Mouse (Mus musculus): ENCODE data around the gene 9530003J23Rik. TPM values are rescaled to one million over a fixed set of nuclear protein-coding genes. Genes with fewer than 3 reads are reported as not detected.

9530003J23Rik gene
- total RNA-seq, 2 experiments from 2014 or later = not detected

DNA sequence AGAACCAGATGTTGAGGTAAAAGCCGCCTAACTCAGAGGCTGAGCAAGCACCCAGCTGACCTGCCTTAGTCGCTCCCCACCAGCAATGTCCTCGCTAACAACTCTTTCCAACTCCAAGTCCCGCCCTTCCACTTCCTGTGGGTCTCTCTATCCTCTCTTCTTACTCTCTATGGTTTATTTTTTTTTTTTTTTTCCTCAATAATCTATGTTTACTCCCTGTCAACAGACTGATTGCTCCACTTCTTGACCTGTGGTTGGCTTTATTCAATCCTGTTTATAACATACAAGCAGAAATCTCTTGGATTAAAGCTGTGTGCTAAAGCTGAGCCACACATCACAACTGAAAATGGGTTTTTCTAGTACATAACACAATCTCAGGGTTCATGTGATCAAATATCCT is 42.8 kb downstream of the 9530003J23Rik start:
- DNase-seq (ENCODE audit: low spot score in 2 of 2) = no peak
- no peak overlapping the region for H3K4me3 ChIP-seq

GRCm38 (mm10) chr10:117195005-117195404 is 43.5 kb downstream of the 9530003J23Rik start:
- no peak overlapping the region for H3K27ac ChIP-seq
- no peak for TF ChIP-seq CTCF (conservative IDR thresholded peaks at IDR 0.05)

More for the DNA sequence above, 42.8 kb downstream of the 9530003J23Rik start:
- no peak for TF ChIP-seq CTCF (conservative IDR thresholded peaks at IDR 0.05)
- no peak overlapping the region for H3K27ac ChIP-seq

DNA sequence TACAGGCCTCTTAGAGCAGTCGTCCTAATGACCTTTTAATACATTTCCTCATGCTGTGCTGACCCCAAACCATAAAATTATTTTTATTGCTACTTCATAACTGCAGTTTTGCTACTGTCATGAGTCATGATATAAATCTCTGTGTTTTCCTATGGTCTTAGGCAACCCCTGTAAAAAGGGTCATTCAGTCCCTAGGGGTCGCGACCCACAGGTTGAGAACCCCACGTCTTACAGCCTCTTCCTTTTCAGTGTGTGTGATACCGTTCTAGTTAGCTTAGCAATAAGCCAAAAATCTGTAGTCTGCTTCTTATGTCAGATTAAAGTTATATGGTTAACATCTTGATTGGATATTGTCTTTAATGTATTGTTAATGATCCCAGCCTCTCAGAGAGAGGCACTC is 45.1 kb downstream of the 9530003J23Rik start:
- TF ChIP-seq CTCF (conservative IDR thresholded peaks at IDR 0.05) = no peak
- Histone ChIP-seq H3K4me3 (no peak overlapping the region), H3K27ac (no peak overlapping the region)
- DNase-seq (ENCODE audit: low spot score in 2 of 2) = no peak

More at GRCm38 (mm10) chr10:117195005-117195404, 43.5 kb downstream of the 9530003J23Rik start:
- H3K4me3 ChIP-seq = no peak overlapping the region
- DNase-seq (ENCODE audit: low spot score in 2 of 2) = no peak

GRCm38 (mm10) chr10:117185399-117186089 is 53.0 kb downstream of the 9530003J23Rik start:
- no peak overlapping the region for H3K27ac ChIP-seq
- H3K4me3 ChIP-seq = no peak overlapping the region
- TF ChIP-seq CTCF (conservative IDR thresholded peaks at IDR 0.05) = no peak
- DNase-seq (ENCODE audit: low spot score in 2 of 2) = no peak

Other genes with a start within 250 kb of the 9530003J23Rik start
- gene Lrrc10, start 193.4 kb downstream of the 9530003J23Rik start, total RNA-seq (2021) = under 1 TPM in 1 of 2 experiments, not detected in 1; 0.32 TPM
- 100 to 1,000 TPM; 167 to 176 TPM for gene Cct2, start 174.9 kb downstream of the 9530003J23Rik start, total RNA-seq (2021)
- gene Frs2, start 90.2 kb downstream of the 9530003J23Rik start, total RNA-seq (2021) = 10 to 100 TPM; 36.3 to 37.5 TPM
- 10 to 100 TPM; 45.2 to 49.3 TPM for gene Yeats4, start 14.2 kb downstream of the 9530003J23Rik start, total RNA-seq (2021)
- 10 to 100 TPM; 11.5 to 14.1 TPM for gene Lyz2, start 43.6 kb upstream of the 9530003J23Rik start, total RNA-seq (2021)
- gene Lyz1, start 54.2 kb upstream of the 9530003J23Rik start, total RNA-seq (2021) = 1 to 10 TPM in 1 of 2 experiments, under 1 TPM in 1; 0.86 to 1.3 TPM
- 100 to 1,000 TPM; 111 to 116 TPM for gene Cpsf6, start 141.3 kb upstream of the 9530003J23Rik start, total RNA-seq (2021)

Data from layer of hippocampus, adult 2 months (tissue).